Mouse (Mus musculus) inflammation-experienced regulatory T-cells, adult 6 months (primary cell): ENCODE data around the gene Fam241a. TPM values are rescaled to one million over a fixed set of nuclear protein-coding genes. Genes with fewer than 3 reads are reported as not detected.

Experiments used
- ATAC-seq: one replicate; pipeline ENCODE4 v1.8.0; 2017
- polyA plus RNA-seq, 3 experiments: library from polyadenylated mRNA; unstranded; fragments of 100-300 nt; shearing (Covaris generic); gene quantifications; one replicate each; pipeline ENCODE4 v1.2.1; 2017

Gene Fam241a
- polyA plus RNA-seq, 3 experiments from 2014 or later, result 2.0 to 5.2 (median 3.9) TPM

DNA sequence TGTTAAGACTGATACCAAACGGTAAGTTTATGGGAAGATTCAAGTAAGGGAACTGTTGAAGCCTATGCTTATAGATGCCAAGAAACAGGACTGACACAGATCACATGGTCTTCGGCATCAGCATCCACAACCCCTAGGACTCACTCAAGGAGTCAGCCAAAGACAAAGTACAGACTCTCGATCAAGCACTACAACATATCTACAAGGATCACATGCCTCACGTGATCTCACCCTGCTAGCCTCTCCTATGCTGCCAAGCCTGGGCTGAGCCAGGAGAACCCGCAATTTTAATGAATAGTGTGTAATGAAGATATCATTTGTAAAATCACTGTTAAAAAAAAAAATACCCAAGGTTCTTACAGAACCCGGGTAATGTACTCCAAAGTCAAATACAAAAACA is 60.5 kb downstream of the Fam241a start:
- ATAC-seq, result no peak

DNA sequence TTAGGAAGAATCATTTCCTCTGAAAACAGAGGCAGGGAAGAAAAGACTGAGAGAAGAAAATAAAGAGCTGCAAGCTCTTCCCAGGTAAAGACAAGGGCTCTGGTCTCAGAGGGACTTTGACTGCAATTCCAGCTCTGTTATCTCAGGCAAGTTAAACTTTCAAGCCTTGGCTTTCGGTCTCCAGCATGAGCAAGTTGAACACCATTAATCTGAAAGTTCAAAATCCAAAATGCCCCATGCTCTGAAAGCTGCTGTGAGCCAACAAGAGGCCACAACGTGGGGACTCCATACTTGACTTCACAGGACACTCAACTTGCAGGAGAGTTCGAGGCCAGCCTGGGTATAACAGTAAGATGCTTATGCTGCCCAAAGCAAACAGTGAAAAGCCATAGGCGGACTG is 62.1 kb downstream of the Fam241a start:
- no peak for ATAC-seq

DNA sequence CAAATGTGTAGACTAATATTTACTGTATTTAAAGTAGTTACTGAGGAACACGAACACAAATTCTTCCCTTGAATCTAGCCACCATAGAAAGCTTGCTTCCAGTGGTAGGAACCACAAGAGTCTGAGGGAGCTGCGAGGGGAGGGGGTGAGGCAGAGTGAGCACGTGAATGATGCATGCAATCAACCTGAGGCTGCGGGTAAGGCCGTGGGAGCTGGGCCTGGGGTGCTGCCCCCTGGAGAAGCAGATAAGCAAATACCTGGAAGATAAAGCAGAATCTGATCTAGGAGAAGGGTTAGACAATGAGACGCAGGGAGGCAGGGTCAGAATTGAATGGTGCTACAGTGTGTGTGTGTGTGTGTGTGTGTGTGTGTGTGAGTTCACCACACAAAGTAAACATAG is 65.0 kb downstream of the Fam241a start:
- no peak for ATAC-seq

DNA sequence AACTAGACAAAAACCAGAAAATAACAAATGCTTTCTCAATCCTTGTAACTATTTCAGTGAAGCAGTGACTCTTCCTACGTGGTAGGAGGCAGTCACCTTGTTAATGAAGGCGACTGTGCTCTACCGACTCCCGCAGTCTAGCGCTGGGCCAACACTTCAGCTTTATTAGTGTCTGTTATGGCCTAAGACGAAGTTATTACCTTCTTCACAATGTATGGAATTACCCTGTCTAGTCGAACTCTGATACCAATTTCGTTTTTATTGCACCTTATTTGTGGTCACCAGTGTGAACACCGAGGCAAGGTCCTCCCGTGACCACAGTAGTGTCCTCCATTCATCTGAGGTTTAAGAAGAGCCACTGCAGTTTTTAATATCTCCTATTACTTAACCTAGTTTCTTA is 65.9 kb downstream of the Fam241a start:
- ATAC-seq, result no peak

DNA sequence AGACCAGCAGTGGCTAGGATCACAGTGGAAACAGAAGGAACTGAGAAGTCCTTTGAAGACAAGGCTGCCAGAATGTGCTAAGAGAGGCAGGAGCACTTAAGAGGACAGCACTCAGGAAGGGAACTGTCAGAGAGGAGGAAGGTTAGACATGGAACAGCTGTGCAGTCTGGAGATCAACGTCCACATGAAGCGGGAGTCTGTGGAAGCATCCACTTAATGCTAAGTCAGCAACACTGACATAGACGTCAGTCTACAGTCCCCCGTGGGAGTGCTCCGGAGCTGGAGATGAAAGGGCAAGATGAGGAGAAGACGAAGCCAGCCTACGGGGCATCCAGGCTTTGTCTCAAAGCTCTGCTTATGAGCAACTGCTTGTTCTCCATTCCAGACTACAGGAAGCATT is 69.0 kb downstream of the Fam241a start:
- no peak for ATAC-seq

DNA sequence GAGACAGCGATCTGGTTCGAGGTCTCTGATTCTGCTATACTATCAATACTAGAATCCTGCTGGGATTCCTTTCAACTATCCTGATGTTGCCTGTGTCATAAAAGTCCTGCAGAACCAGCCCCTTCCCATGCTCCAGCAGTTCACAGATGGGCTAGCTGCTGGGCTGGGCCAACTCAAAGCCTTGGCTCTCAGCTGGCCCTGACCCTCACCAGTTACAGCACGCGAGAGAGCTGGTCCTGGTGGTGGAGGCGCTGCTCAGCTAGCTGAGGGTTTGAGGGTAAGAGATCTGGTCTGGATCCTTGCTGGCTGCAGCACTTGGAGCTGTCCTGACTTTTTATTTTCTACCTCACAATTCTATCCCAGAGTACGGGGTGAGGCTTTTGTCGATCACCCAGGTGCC is 69.6 kb downstream of the Fam241a start:
- no peak for ATAC-seq

DNA sequence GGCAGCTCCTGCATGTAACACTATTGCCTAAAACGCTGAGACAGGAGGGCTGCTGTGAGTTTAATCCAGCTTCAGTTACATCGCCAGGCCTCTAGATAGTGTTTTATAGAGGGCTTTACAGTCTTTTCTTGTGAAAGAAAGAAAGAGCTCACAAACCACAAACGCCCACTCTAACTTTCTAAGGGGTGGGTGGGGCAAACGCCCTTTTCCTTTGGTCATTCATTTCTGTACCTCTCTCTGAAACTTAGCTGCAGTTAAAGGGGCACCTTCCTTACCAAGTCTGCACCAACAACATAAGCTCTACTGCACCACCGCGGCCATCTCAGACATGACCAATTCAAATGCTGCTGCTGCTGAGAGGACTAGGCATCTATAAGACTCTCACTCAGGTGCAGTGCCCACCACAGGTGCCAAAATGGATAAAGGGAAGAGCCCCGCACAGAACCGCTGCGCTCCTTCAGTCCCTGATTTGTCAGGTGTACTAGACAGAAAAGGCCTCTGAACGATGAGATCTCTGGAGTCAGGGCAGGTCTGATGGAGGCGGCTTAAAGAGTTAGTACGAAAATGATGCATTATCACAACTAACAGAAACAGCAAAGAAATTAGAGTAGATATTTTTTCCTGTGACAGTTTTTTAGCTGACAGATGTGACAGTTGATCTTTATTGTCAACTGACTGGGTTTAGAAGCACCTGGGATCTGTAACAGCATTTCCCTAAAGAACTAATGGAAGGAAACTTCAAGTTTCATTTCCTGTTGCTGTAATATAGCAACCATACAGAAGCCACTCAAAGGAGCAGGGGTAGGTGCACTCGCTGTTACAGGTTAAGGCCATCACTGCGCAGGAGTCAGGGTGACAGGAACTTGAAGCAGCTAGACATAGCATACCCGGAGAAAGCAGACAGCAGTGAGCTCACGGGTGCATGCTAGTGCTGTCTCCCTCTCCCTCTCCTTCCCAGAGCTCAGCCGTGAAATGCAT is 71.9 kb downstream of the Fam241a start:
- ATAC-seq, result peak; percentile 88

DNA sequence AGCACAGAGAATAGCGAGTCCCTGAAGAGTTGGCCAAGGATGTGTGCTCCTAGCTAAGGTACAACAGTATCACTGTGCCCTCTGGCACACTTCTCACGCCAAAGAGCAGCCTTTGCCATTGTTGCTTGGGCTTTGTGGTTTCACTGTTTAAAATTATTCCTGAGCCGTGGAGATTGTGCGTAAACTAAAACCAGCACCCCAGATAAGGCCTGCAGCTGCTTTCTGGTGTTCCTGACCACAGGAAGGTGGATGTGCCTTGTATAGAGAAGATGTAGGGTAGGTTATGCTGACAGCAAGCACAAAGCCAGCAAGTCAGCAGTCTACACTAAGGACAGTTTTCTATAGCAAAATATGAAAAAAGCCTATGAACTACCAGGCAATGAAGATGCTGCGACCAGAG is 74.9 kb downstream of the Fam241a start:
- no peak for ATAC-seq

DNA sequence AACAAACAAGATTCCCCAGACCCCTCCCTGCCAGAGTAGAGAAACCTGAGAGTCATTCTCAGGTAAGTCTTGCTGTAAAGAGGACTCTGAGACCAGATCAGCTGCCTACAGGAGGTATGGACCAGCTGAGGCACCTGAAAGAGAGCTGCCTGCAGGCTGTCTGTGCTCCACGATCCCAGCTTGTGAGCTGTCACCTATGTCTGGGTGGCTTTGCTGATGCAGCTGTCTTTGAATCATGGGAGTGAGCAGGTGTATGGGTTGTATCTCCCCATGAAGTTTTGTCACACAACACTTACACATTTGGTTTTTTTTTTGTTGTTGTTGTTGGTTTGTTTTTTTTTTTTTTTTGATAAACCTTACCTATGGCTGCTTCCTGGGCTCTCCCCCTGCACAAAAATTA is 75.7 kb downstream of the Fam241a start:
- no peak for ATAC-seq

Other genes starting within 250 kb of the Fam241a start
- under 1 TPM in 2 of 3 experiments, not detected in 1; 0.55 to 0.57 TPM for gene Alpk1, start 115.8 kb downstream of the Fam241a start, polyA plus RNA-seq
- 1 to 10 TPM in 1 of 3 experiments, under 1 TPM in 1, not detected in 1; 0.88 to 1.5 TPM for gene Tifa, start 106.5 kb downstream of the Fam241a start, polyA plus RNA-seq
- gene Ap1ar, start 58.8 kb downstream of the Fam241a start, polyA plus RNA-seq, result 10 to 100 TPM; 22.7 to 25.8 (median 24.0) TPM